Mouse (Mus musculus) right cerebral cortex, postnatal 10 days (tissue): ENCODE data around the gene Acss3.

Experiments
- DNase-seq, 2 experiments: peaks; one replicate each; pipeline ENCODE4 v3.0.0; 2021; ENCODE audit warnings: low spot score in 2 of 2

The Acss3 gene

GRCm38 (mm10) chr10:107123529-107124335 lies at the start of gene Acss3:
Gene Acss3 (minus strand): TSS chr10:107123668.
- no peak for DNase-seq

- DNase-seq: no peak
Observed at GRCm38 (mm10) chr10:107172003-107172689, 48.7 kb upstream of the Acss3 start.

GRCm38 (mm10) chr10:107166486-107166885 lies 43.0 kb upstream of the Acss3 start:
- no peak for DNase-seq

GRCm38 (mm10) chr10:107148759-107149158 lies 25.3 kb upstream of the Acss3 start:
- no peak for DNase-seq

- no peak for DNase-seq
Observed at GRCm38 (mm10) chr10:107144016-107144415, 20.5 kb upstream of the Acss3 start.

- DNase-seq: no peak
Observed at GRCm38 (mm10) chr10:107142910-107143309, 19.4 kb upstream of the Acss3 start.

GRCm38 (mm10) chr10:107122744-107123528 lies 532 bp downstream of the Acss3 start:
- DNase-seq: no peak

GRCm38 (mm10) chr10:107121301-107121700 lies 2.2 kb downstream of the Acss3 start:
- no peak for DNase-seq

GRCm38 (mm10) chr10:107119135-107119534 lies 4.3 kb downstream of the Acss3 start:
- no peak for DNase-seq

- DNase-seq: no peak
Observed at GRCm38 (mm10) chr10:107116709-107117267, 6.7 kb downstream of the Acss3 start.

- peak in 1 of 2 experiments; percentile 30 for DNase-seq
Observed at GRCm38 (mm10) chr10:107115930-107116642, 7.4 kb downstream of the Acss3 start.

- no peak for DNase-seq
Observed at GRCm38 (mm10) chr10:107115121-107115520, 8.3 kb downstream of the Acss3 start.

- DNase-seq: no peak
Observed at GRCm38 (mm10) chr10:107094452-107094851, 29.0 kb downstream of the Acss3 start.

- no peak for DNase-seq
Observed at GRCm38 (mm10) chr10:107053846-107054624, 69.4 kb downstream of the Acss3 start.

GRCm38 (mm10) chr10:107050489-107050888 lies 73.0 kb downstream of the Acss3 start:
- no peak for DNase-seq

- DNase-seq: no peak
Observed at GRCm38 (mm10) chr10:107042656-107043055, 80.8 kb downstream of the Acss3 start.

GRCm38 (mm10) chr10:107040837-107041236 lies 82.6 kb downstream of the Acss3 start:
- DNase-seq: no peak

GRCm38 (mm10) chr10:107040378-107040777 lies 83.1 kb downstream of the Acss3 start:
- DNase-seq: no peak

GRCm38 (mm10) chr10:107039211-107039610 lies 84.3 kb downstream of the Acss3 start:
- no peak for DNase-seq

GRCm38 (mm10) chr10:107024254-107024653 lies 99.2 kb downstream of the Acss3 start:
- no peak for DNase-seq
